In genomic region chr3:95881979-95882815, GRCm38 (mm10) we compare ENCODE assay signal across 8 mouse cellular contexts. TPM values are rescaled to one million over a fixed set of nuclear protein-coding genes. Genes with fewer than 3 reads are reported as not detected.
DNase-seq lines count a peak whose midpoint lies in the region; ATAC-seq and TF ChIP-seq lines count a peak whose summit lies in the region.

Gene Ciart, minus strand, starts transcription at chr3:95882251.

- peaks cover 22% of the 10 kb centered on the region for H3K4me1 ChIP-seq in hindbrain, embryonic 10.5 days (replicated peaks)
- H3K4me1 ChIP-seq in lung, embryonic 16.5 days (replicated peaks; ENCODE audit: control insufficient read depth, insufficient read depth, low read length): peaks cover 12% of the 10 kb centered on the region
- peaks cover 12% of the 10 kb centered on the region for H3K4me1 ChIP-seq in thymus, adult 2 months (replicated peaks; ENCODE audit: control insufficient read depth, insufficient read depth, low read length)

- peak within 1 kb of the TSS; percentile 67 for H3K4me3 ChIP-seq in hindbrain, embryonic 10.5 days
- peak within 1 kb of the TSS; percentile 58 for H3K4me3 ChIP-seq in lung, embryonic 16.5 days (ENCODE audit: low read length)
- H3K4me3 ChIP-seq in thymus, adult 2 months (ENCODE audit: control insufficient read depth, insufficient read depth, low read length): peak within 1 kb of the TSS; percentile 50

- H3K4me2 ChIP-seq in lung, embryonic 16.5 days (ENCODE audit: low read depth, low read length): peak within 1 kb of the TSS; percentile 99

- 0 out of 2 replicates have a peak, but pooled peaks have one; percentile 12 for TF ChIP-seq CTCF in thymus, adult 2 months (IDR thresholded peaks at IDR 0.05; ENCODE audit: borderline replicate concordance, control insufficient read depth, extremely low read depth, insufficient read depth, low read length, poor library complexity)

- H3K36me3 ChIP-seq in hindbrain, embryonic 10.5 days: no peaks in the 10 kb centered on the region
- H3K36me3 ChIP-seq in lung, embryonic 16.5 days (ENCODE audit: control insufficient read depth, insufficient read depth, low read length): peaks cover 9% of the 10 kb centered on the region
- H3K36me3 ChIP-seq in thymus, adult 2 months (ENCODE audit: control insufficient read depth, insufficient read depth, low read length): no peaks in the 10 kb centered on the region

- peaks cover 3% of the 10 kb centered on the region; the same call in 1 of the 2 replicates for H3K27me3 ChIP-seq in hindbrain, embryonic 10.5 days (ENCODE audit: insufficient read depth, poor library complexity, severe bottlenecking)
- no peaks in the 10 kb centered on the region for H3K27me3 ChIP-seq in lung, embryonic 16.5 days (ENCODE audit: control insufficient read depth, insufficient read depth, low read depth, low read length)
- H3K27me3 ChIP-seq in thymus, adult 2 months (ENCODE audit: control insufficient read depth, insufficient read depth, low read length): no peaks in the 10 kb centered on the region

- 1% methylated on average over 66 of the region's 66 CpGs for WGBS in hindbrain, embryonic 10.5 days
- under 1% methylated on average over 57 of the region's 66 CpGs for WGBS in lung, embryonic 16.5 days
- under 1% methylated on average over 66 of the region's 66 CpGs for WGBS in thymus, adult 2 months

- no peaks in the 10 kb centered on the region for H3K9me3 ChIP-seq in hindbrain, embryonic 10.5 days
- no peaks in the 10 kb centered on the region for H3K9me3 ChIP-seq in lung, embryonic 16.5 days (ENCODE audit: control insufficient read depth, low read length)

- peak; percentile 92 for DNase-seq in NIH3T3 (ENCODE audit: low read depth)
- DNase-seq in cerebellum, adult 9-11 months: peak; percentile 99
- DNase-seq in frontal cortex, adult 2 months (ENCODE audit: extremely low spot score in 1 of 2, low spot score in 1 of 2): peak; percentile 96 to 97
- DNase-seq in hindbrain, embryonic 10.5 days (ENCODE audit: low spot score): peak; percentile 96
- peak; percentile 99 for DNase-seq in layer of hippocampus, adult 9-11 months
- peak; percentile 96 for DNase-seq in ovary, adult 18-20 months (ENCODE audit: low spot score)
- peak; percentile 89 for DNase-seq in thymus, adult 2 months

- peak within 1 kb of the TSS; percentile 81 for H3K27ac ChIP-seq in hindbrain, embryonic 10.5 days
- no peak within 1 kb of the TSS for H3K27ac ChIP-seq in lung, embryonic 16.5 days (ENCODE audit: low read length)
- no peak within 1 kb of the TSS for H3K27ac ChIP-seq in thymus, adult 2 months (ENCODE audit: control insufficient read depth, insufficient read depth, low read length)

- 0 out of 2 replicates have a peak, but pooled peaks have one; percentile 16 for TF ChIP-seq POLR2A in thymus, adult 2 months (IDR thresholded peaks at IDR 0.05; ENCODE audit: control insufficient read depth, extremely low read depth, insufficient read depth, low read length, poor library complexity)

- peak within 1 kb of the TSS; percentile 49 for H3K9ac ChIP-seq in lung, embryonic 16.5 days (ENCODE audit: low read length)

- peak; percentile 99 for ATAC-seq in lung, embryonic 16.5 days (ENCODE audit: low read depth)

RNA-seq across cellular contexts. Expression of gene Ciart, which starts in this region (rescaled TPM):
- polyA plus RNA-seq in frontal cortex, adult 2 months (2012; rRNA removed): 37.2 and 42.7 TPM in 2 replicates
- 9.5 and 13.6 TPM in 2 replicates for polyA plus RNA-seq in hindbrain, embryonic 10.5 days (2016; fragmentation: Nextera tagmentation; extraction: Ambion mirVana)
- polyA plus RNA-seq in lung, embryonic 16.5 days (2015; fragmentation: Nextera tagmentation; extraction: Ambion mirVana): 5.1 and 5.6 TPM in 2 replicates
- polyA plus RNA-seq in thymus, adult 2 months (2012; rRNA removed): 3.0 and 3.1 TPM in 2 replicates
